ENCODE assay signal across 9 mouse cellular contexts in genomic region chr9:106457163-106457559, GRCm38 (mm10). TPM values are rescaled to one million over a fixed set of nuclear protein-coding genes. Genes with fewer than 3 reads are reported as not detected.
DNase-seq lines count a peak whose midpoint lies in the region; ATAC-seq and TF ChIP-seq lines count a peak whose summit lies in the region.
"Had no signal": no experiment of that assay in that cellular context is flagged by ENCODE, and none has a peak within 500 bp of the region (broad histone marks: within the 10 kb centered on the region; RNA-seq: fewer than 3 reads in every experiment).

No protein-coding gene starts in this region.

- H3K4me2 ChIP-seq in heart, embryonic 15.5 days: peak overlapping the region; percentile 95
- H3K4me2 ChIP-seq in embryonic facial prominence, embryonic 11.5 days (ENCODE audit: low read depth, low read length): peak overlapping the region; percentile 96
- peak overlapping the region; percentile 97 for H3K4me2 ChIP-seq in forebrain, postnatal 0 days (ENCODE audit: low read depth)
- H3K4me2 ChIP-seq in midbrain, embryonic 13.5 days (replicated peaks): peak overlapping the region; percentile 98

- H3K4me3 ChIP-seq in heart, embryonic 15.5 days: 0 out of 2 replicates have a peak overlapping the region, but pooled peaks have one; percentile 4
- H3K4me3 ChIP-seq in embryonic facial prominence, embryonic 11.5 days (ENCODE audit: low read depth, low read length): peak overlapping the region; percentile 84
- no peak overlapping the region for H3K4me3 ChIP-seq in forebrain, postnatal 0 days (ENCODE audit: low read depth, low read length)
- peak overlapping the region; percentile 86 for H3K4me3 ChIP-seq in midbrain, embryonic 13.5 days (replicated peaks)

- H3K27ac ChIP-seq in heart, embryonic 15.5 days: peak overlapping the region; percentile 62
- H3K27ac ChIP-seq in embryonic facial prominence, embryonic 11.5 days (replicated peaks; ENCODE audit: low read depth, low read length): peak overlapping the region; percentile 93
- peak overlapping the region; percentile 57 for H3K27ac ChIP-seq in forebrain, postnatal 0 days (ENCODE audit: low read depth, low read length)
- peak overlapping the region; percentile 97 for H3K27ac ChIP-seq in midbrain, embryonic 13.5 days

- no peaks in the 10 kb centered on the region for H3K9me3 ChIP-seq in heart, embryonic 15.5 days (replicated peaks)
- no peaks in the 10 kb centered on the region for H3K9me3 ChIP-seq in embryonic facial prominence, embryonic 11.5 days (replicated peaks; ENCODE audit: control insufficient read depth, low read length)
- H3K9me3 ChIP-seq in forebrain, postnatal 0 days (ENCODE audit: low read length): no peaks in the 10 kb centered on the region
- no peaks in the 10 kb centered on the region for H3K9me3 ChIP-seq in midbrain, embryonic 13.5 days

- H3K27me3 ChIP-seq in heart, embryonic 15.5 days: no peaks in the 10 kb centered on the region
- no peaks in the 10 kb centered on the region for H3K27me3 ChIP-seq in embryonic facial prominence, embryonic 11.5 days (ENCODE audit: control insufficient read depth, insufficient read depth, low read length)
- no peaks in the 10 kb centered on the region for H3K27me3 ChIP-seq in forebrain, postnatal 0 days (ENCODE audit: insufficient read depth, low read length)
- H3K27me3 ChIP-seq in midbrain, embryonic 13.5 days: no peaks in the 10 kb centered on the region

- peaks cover 62% of the 10 kb centered on the region for H3K4me1 ChIP-seq in heart, embryonic 15.5 days (replicated peaks)
- peaks cover 26% of the 10 kb centered on the region for H3K4me1 ChIP-seq in embryonic facial prominence, embryonic 11.5 days (ENCODE audit: control insufficient read depth, insufficient read depth, low read length)
- H3K4me1 ChIP-seq in forebrain, postnatal 0 days (ENCODE audit: insufficient read depth): peaks cover 29% of the 10 kb centered on the region
- H3K4me1 ChIP-seq in midbrain, embryonic 13.5 days (replicated peaks): peaks cover 74% of the 10 kb centered on the region

- H3K9ac ChIP-seq in heart, embryonic 15.5 days: peak overlapping the region; percentile 32; the same call in 1 of the 2 replicates
- peak overlapping the region; percentile 83 for H3K9ac ChIP-seq in embryonic facial prominence, embryonic 11.5 days (replicated peaks; ENCODE audit: low read length)
- H3K9ac ChIP-seq in forebrain, postnatal 0 days: peak overlapping the region; percentile 35; the same call in 1 of the 2 replicates
- H3K9ac ChIP-seq in midbrain, embryonic 13.5 days (replicated peaks): peak overlapping the region; percentile 96

- no peak for ATAC-seq in heart, embryonic 15.5 days (replicated peaks; ENCODE audit: insufficient number of reproducible peaks, insufficient read depth, low FRiP score, low read depth)
- no peak for ATAC-seq in embryonic facial prominence, embryonic 11.5 days (replicated peaks; ENCODE audit: insufficient number of reproducible peaks, low FRiP score, low TSS enrichment, low read depth)
- no peak for ATAC-seq in forebrain, postnatal 0 days
- ATAC-seq in midbrain, embryonic 13.5 days: no peak
- no peak for ATAC-seq in activated CD4-positive, CD25-positive, alpha-beta regulatory T cell, adult 4 months

- DNase-seq in heart, adult 8-10 months (ENCODE audit: low spot score): no peak
- DNase-seq in embryonic facial prominence, embryonic 11.5 days (ENCODE audit: low spot score): peak; percentile 45
- no peak for DNase-seq in forebrain, postnatal 0 days
- no peak for DNase-seq in right cerebral cortex, postnatal 14 days
- no peak for DNase-seq in right cerebral cortex, postnatal 36 days (ENCODE audit: low spot score in 2 of 2)
- DNase-seq: adrenal gland, postnatal 25 days had no signal

- no peak for TF ChIP-seq CTCF in forebrain, postnatal 0 days (IDR thresholded peaks at IDR 0.05; ENCODE audit: low read depth)

- H3K36me3 ChIP-seq in heart, embryonic 15.5 days: peaks cover 20% of the 10 kb centered on the region
- peaks cover 3% of the 10 kb centered on the region; the same call in 1 of the 2 replicates for H3K36me3 ChIP-seq in embryonic facial prominence, embryonic 11.5 days (replicated peaks; ENCODE audit: control insufficient read depth, insufficient read depth, low read depth, low read length)
- H3K36me3 ChIP-seq in forebrain, postnatal 0 days (ENCODE audit: insufficient read depth): peaks cover 15% of the 10 kb centered on the region
- H3K36me3 ChIP-seq in midbrain, embryonic 13.5 days: peaks cover 25% of the 10 kb centered on the region

- WGBS in heart, embryonic 15.5 days: 52% methylated on average over 9 of the region's 9 CpGs
- 43% methylated on average over 9 of the region's 9 CpGs for WGBS in embryonic facial prominence, embryonic 11.5 days
- 47% methylated on average over 9 of the region's 9 CpGs for WGBS in forebrain, postnatal 0 days
- 37% methylated on average over 9 of the region's 9 CpGs for WGBS in midbrain, embryonic 13.5 days

RNA-seq across cellular contexts. Expression of gene Pcbp4, which starts 4.1 kb away (rescaled TPM):
- polyA plus RNA-seq in heart, embryonic 15.5 days (2015; fragmentation: Nextera tagmentation; extraction: Ambion mirVana): 61.8 and 73.2 TPM in 2 replicates
- 10 to 100 TPM; 72.2 to 76.0 (median 74.5) TPM for total RNA-seq in heart, adult 8-10 months (2022)
- polyA plus RNA-seq in embryonic facial prominence, embryonic 11.5 days (2014; fragmentation: Nextera tagmentation; extraction: Ambion mirVana): 165 and 189 TPM in 2 replicates
- total RNA-seq in forebrain, postnatal 0 days (2014; rRNA removed): 454 and 602 TPM in 2 replicates
- 251 and 273 TPM in 2 replicates for polyA plus RNA-seq in forebrain, postnatal 0 days (2015; fragmentation: Nextera tagmentation; extraction: Ambion mirVana)
- 280 and 309 TPM in 2 replicates for polyA plus RNA-seq in midbrain, embryonic 13.5 days (2015; fragmentation: Nextera tagmentation; extraction: Ambion mirVana)
- 1 to 10 TPM; 4.5 to 4.8 TPM for polyA plus RNA-seq in activated CD4-positive, CD25-positive, alpha-beta regulatory T cell, adult 4 months (2017; shearing (Covaris generic))

RNA-seq across cellular contexts. Expression of gene Gpr62, which starts 8.6 kb away (rescaled TPM):
- polyA plus RNA-seq in heart, embryonic 15.5 days (2015; fragmentation: Nextera tagmentation; extraction: Ambion mirVana): 0.10 and 0.14 TPM in 2 replicates
- total RNA-seq in heart, adult 8-10 months (2022): under 1 TPM in 1 of 4 experiments, not detected in 3; 0.19 TPM
- polyA plus RNA-seq in embryonic facial prominence, embryonic 11.5 days (2014; fragmentation: Nextera tagmentation; extraction: Ambion mirVana): 0.10 and 0.31 TPM in 2 replicates
- 1.5 and 1.8 TPM in 2 replicates for total RNA-seq in forebrain, postnatal 0 days (2014; rRNA removed)
- polyA plus RNA-seq in forebrain, postnatal 0 days (2015; fragmentation: Nextera tagmentation; extraction: Ambion mirVana): 2.3 and 3.0 TPM in 2 replicates
- 0.63 and 0.75 TPM in 2 replicates for polyA plus RNA-seq in midbrain, embryonic 13.5 days (2015; fragmentation: Nextera tagmentation; extraction: Ambion mirVana)
- not detected for polyA plus RNA-seq in activated CD4-positive, CD25-positive, alpha-beta regulatory T cell, adult 4 months (2017; shearing (Covaris generic))

RNA-seq across cellular contexts. Expression of gene Abhd14a, which starts 9.7 kb away (rescaled TPM):
- polyA plus RNA-seq in heart, embryonic 15.5 days (2015; fragmentation: Nextera tagmentation; extraction: Ambion mirVana): 50.5 and 54.2 TPM in 2 replicates
- 10 to 100 TPM; 17.5 to 20.6 (median 19.5) TPM for total RNA-seq in heart, adult 8-10 months (2022)
- polyA plus RNA-seq in embryonic facial prominence, embryonic 11.5 days (2014; fragmentation: Nextera tagmentation; extraction: Ambion mirVana): 41.9 and 43.5 TPM in 2 replicates
- 54.4 and 63.2 TPM in 2 replicates for total RNA-seq in forebrain, postnatal 0 days (2014; rRNA removed)
- polyA plus RNA-seq in forebrain, postnatal 0 days (2015; fragmentation: Nextera tagmentation; extraction: Ambion mirVana): 84.1 and 87.1 TPM in 2 replicates
- 40.2 and 43.0 TPM in 2 replicates for polyA plus RNA-seq in midbrain, embryonic 13.5 days (2015; fragmentation: Nextera tagmentation; extraction: Ambion mirVana)
- polyA plus RNA-seq in activated CD4-positive, CD25-positive, alpha-beta regulatory T cell, adult 4 months (2017; shearing (Covaris generic)): 10 to 100 TPM; 12.7 to 13.0 TPM

RNA-seq across cellular contexts. Expression of gene Abhd14b, which starts 9.9 kb away (rescaled TPM):
- 7.0 and 11.0 TPM in 2 replicates for polyA plus RNA-seq in heart, embryonic 15.5 days (2015; fragmentation: Nextera tagmentation; extraction: Ambion mirVana)
- 10 to 100 TPM in 2 of 4 experiments, 1 to 10 TPM in 2; 6.0 to 11.8 (median 9.6) TPM for total RNA-seq in heart, adult 8-10 months (2022)
- polyA plus RNA-seq in embryonic facial prominence, embryonic 11.5 days (2014; fragmentation: Nextera tagmentation; extraction: Ambion mirVana): 4.9 and 8.8 TPM in 2 replicates
- 10.5 and 13.8 TPM in 2 replicates for total RNA-seq in forebrain, postnatal 0 days (2014; rRNA removed)
- polyA plus RNA-seq in forebrain, postnatal 0 days (2015; fragmentation: Nextera tagmentation; extraction: Ambion mirVana): 7.6 and 8.8 TPM in 2 replicates
- polyA plus RNA-seq in midbrain, embryonic 13.5 days (2015; fragmentation: Nextera tagmentation; extraction: Ambion mirVana): 5.8 and 6.0 TPM in 2 replicates
- 10 to 100 TPM in 1 of 2 experiments, 1 to 10 TPM in 1; 8.1 to 10.1 TPM for polyA plus RNA-seq in activated CD4-positive, CD25-positive, alpha-beta regulatory T cell, adult 4 months (2017; shearing (Covaris generic))

RNA-seq across cellular contexts. Expression of gene Rrp9, which starts 18.6 kb away (rescaled TPM):
- 24.9 and 34.2 TPM in 2 replicates for polyA plus RNA-seq in heart, embryonic 15.5 days (2015; fragmentation: Nextera tagmentation; extraction: Ambion mirVana)
- 10 to 100 TPM; 22.5 to 28.3 (median 24.1) TPM for total RNA-seq in heart, adult 8-10 months (2022)
- polyA plus RNA-seq in embryonic facial prominence, embryonic 11.5 days (2014; fragmentation: Nextera tagmentation; extraction: Ambion mirVana): 43.2 and 48.6 TPM in 2 replicates
- 45.6 and 52.9 TPM in 2 replicates for total RNA-seq in forebrain, postnatal 0 days (2014; rRNA removed)
- polyA plus RNA-seq in forebrain, postnatal 0 days (2015; fragmentation: Nextera tagmentation; extraction: Ambion mirVana): 46.5 and 47.3 TPM in 2 replicates
- polyA plus RNA-seq in midbrain, embryonic 13.5 days (2015; fragmentation: Nextera tagmentation; extraction: Ambion mirVana): 46.2 and 47.8 TPM in 2 replicates
- 10 to 100 TPM; 23.1 to 33.9 TPM for polyA plus RNA-seq in activated CD4-positive, CD25-positive, alpha-beta regulatory T cell, adult 4 months (2017; shearing (Covaris generic))

Comparison
In these comparisons a context has a peak if more than half of its experiments do, and no peak if none do; other contexts are left out.
1. H3K9ac ChIP-seq: peak in every context shown above with its lines; median percentile 96 in midbrain, embryonic 13.5 days; 83 in embryonic facial prominence, embryonic 11.5 days; 35 in forebrain, postnatal 0 days; 32 in heart, embryonic 15.5 days.
2. RNA of gene Pcbp4, which starts 4.1 kb away (polyA plus RNA-seq): 280 to 309 TPM in midbrain, embryonic 13.5 days, 251 to 273 TPM in forebrain, postnatal 0 days, 165 to 189 TPM in embryonic facial prominence, embryonic 11.5 days and 61.8 to 73.2 TPM in heart, embryonic 15.5 days; 4.5 to 4.8 TPM in activated CD4-positive, CD25-positive, alpha-beta regulatory T cell, adult 4 months; every median in the first group is over 10 times any median in the second.
3. Peak in every context shown above with its lines, with median percentiles within 50 percentile points of each other: H3K27ac ChIP-seq and H3K4me2 ChIP-seq.